In the genomic region with DNA sequence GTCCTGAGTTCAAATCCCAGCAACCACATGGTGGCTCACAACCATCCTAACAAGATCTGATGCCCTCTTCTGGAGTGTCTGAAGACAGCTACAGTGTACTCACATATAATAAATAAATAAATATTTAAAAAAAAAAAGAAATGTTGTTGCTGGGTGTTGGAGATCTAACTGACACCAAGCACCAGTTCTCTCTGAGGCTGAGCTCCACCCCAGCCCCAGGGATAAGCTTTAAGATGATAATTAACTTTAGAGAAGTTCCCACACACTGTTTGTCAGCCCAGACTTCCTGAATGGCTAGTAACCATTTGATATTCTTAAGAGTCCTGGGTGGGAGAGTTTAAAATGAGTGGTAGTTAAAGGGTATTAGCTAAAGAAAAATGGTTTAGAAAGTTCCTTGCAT, we compare ENCODE assay signal across 16 mouse cellular contexts.
"Had no signal": no experiment of that assay in that cellular context is flagged by ENCODE, and none has a peak within 500 bp of the region (broad histone marks: within the 10 kb centered on the region; RNA-seq: fewer than 3 reads in every experiment).

No protein-coding gene starts in this region.

- H3K4me1 ChIP-seq: neural tube, embryonic 13.5 days; neural tube, embryonic 15.5 days; stomach, embryonic 15.5 days had no signal

- DNase-seq: retina, postnatal 1 day; right cerebral cortex, adult 18-20 months; right cerebral cortex, postnatal 14 days; right cerebral cortex, postnatal 25 days; right cerebral cortex, postnatal 4 days; spleen, adult 18-20 months; thymus, adult 18-20 months; thymus, adult 2 months; thymus, postnatal 14 days; thymus, postnatal 25 days; thymus, postnatal 36 days; thymus, postnatal 4 days had no signal

- H3K9ac ChIP-seq: neural tube, embryonic 13.5 days; neural tube, embryonic 15.5 days; stomach, embryonic 15.5 days had no signal

- H3K27ac ChIP-seq: neural tube, embryonic 13.5 days; neural tube, embryonic 15.5 days; stomach, embryonic 15.5 days; stomach, postnatal 0 days had no signal

- H3K4me3 ChIP-seq: neural tube, embryonic 13.5 days; neural tube, embryonic 15.5 days; stomach, embryonic 15.5 days had no signal

- H3K27me3 ChIP-seq: neural tube, embryonic 13.5 days; neural tube, embryonic 15.5 days; stomach, embryonic 15.5 days had no signal

- H3K9me3 ChIP-seq: neural tube, embryonic 13.5 days; neural tube, embryonic 15.5 days; stomach, embryonic 15.5 days had no signal
